Mouse (Mus musculus) heart, embryonic 15.5 days (tissue): ENCODE measurements at regions not wholly inside any gene's neighbourhood (a gene's known extent, or its start where the extent isn't known, plus 50 kb on each side); places are given as distances from the start of the nearest gene placed in this dataset.

Source experiments
- ATAC-seq: fragments of 200-750 bp; cut with Nextera tagmentation; replicated peaks from 2 replicates; pipeline ENCODE4 v1.8.0; 2017; ENCODE audit warnings: low read depth, moderate TSS enrichment; ENCODE audit not compliant: insufficient number of reproducible peaks, insufficient read depth, low FRiP score
- H3K27ac ChIP-seq: fragments of 300-500 bp; sonication (generic); 2 replicates; pipeline ENCODE4 v1.5.1; 2015; ENCODE audit warnings: mild to moderate bottlenecking, inconsistent platforms
- H3K27me3 ChIP-seq: fragments of 300-500 bp; sonication (generic); 2 replicates; pipeline ENCODE4 v1.6.1; 2015; ENCODE audit warnings: inconsistent platforms
- H3K36me3 ChIP-seq: fragments of 300-500 bp; sonication (generic); 2 replicates; pipeline ENCODE4 v1.6.1; 2015; ENCODE audit warnings: mild to moderate bottlenecking, inconsistent platforms
- H3K4me1 ChIP-seq: fragments of 300-500 bp; sonication (generic); replicated peaks from 2 replicates; pipeline ENCODE4 v1.6.1; 2015; ENCODE audit warnings: inconsistent platforms
- H3K4me2 ChIP-seq: fragments of 300-500 bp; sonication (generic); 2 replicates; pipeline ENCODE4 v1.6.1; 2015; ENCODE audit warnings: inconsistent platforms, mild to moderate bottlenecking, moderate library complexity
- H3K4me3 ChIP-seq: fragments of 300-500 bp; sonication (generic); 2 replicates; pipeline ENCODE4 v1.5.1; 2015; ENCODE audit warnings: mild to moderate bottlenecking, inconsistent platforms
- H3K9ac ChIP-seq: fragments of 300-500 bp; sonication (generic); 2 replicates; pipeline ENCODE4 v1.6.1; 2015; ENCODE audit warnings: mild to moderate bottlenecking, inconsistent platforms
- H3K9me3 ChIP-seq: fragments of 300-500 bp; sonication (generic); replicated peaks from 2 replicates; pipeline ENCODE4 v1.6.1; 2016; ENCODE audit warnings: inconsistent platforms
- WGBS: fragments of 180-500 bp; shearing (Covaris S2); methylation state at CpG from one replicate; pipeline ENCODE4 v1.1.7; 2015; ENCODE audit warnings: mixed read lengths; 5-methylcytosine and 5-hydroxymethylcytosine counted together

DNA sequence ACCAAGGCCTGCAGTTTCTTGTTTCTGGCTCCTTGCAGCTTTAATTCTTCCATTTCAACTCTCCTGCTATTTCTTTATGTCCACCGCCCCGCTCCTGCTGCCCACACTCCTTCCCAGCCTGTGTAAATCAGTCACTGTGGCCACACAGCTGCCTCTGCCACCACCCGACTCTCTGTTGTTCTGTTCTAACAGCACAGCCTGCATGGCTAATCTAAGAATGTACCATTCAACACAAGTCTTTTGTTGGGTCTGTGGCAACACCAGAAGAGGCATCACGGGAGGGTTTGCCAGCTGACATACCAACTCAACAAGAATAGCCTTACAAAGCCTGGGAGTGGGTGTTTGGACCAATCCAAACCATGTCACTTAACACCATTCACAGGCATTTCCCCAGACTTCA, 264.9 kb upstream of the Pum3 start:
- no peaks in the 10 kb centered on the region for H3K27me3 ChIP-seq
- no peak overlapping the region for H3K4me3 ChIP-seq
- no peak overlapping the region for H3K4me2 ChIP-seq
- no peak overlapping the region for H3K27ac ChIP-seq
- H3K4me1 ChIP-seq, result no peaks in the 10 kb centered on the region
- no peaks in the 10 kb centered on the region for H3K36me3 ChIP-seq
- no peak for ATAC-seq
- no peaks in the 10 kb centered on the region for H3K9me3 ChIP-seq
- H3K9ac ChIP-seq, result no peak overlapping the region
- 72% methylated on average over 4 of the region's 4 CpGs for WGBS

DNA sequence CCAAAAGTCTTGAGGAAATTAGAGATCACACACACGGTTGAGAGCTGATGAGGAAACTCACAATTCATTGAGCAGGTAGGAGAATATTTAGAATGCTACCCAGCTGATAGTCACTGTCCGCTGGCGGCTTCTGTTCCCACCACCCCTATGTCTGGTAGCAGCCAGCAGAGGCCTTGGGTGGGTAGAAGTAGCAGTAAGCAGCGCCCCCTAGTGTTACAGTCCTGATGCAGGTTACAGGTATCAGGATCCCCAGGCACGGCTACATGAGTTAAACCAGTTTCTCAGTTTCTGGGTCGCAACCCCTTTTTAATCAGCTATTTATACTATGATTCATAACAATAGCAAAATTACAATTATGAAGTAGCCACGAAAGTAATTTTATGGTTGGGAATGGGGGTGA, 264.1 kb upstream of the Pum3 start:
- no peak for ATAC-seq
- 75% methylated on average over 7 of the region's 7 CpGs for WGBS

DNA sequence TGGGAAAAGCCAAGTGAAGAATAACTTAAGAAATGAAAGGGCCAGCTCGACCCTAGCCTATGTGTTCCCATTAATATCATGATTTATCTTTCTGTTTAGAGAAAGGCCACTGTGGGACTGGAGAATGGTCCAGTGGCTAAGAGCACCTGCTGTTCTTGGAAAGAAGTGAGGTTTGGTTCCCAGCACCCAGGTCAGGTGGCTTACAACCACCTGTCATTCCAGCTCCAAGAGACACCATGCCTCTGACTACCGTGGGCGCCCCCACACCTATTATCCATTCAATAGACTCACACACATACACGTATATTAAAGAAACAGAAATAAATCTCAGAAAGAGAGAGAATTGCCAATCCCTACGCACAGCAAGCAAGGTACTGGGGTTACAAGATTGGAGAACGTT, 263.3 kb upstream of the Pum3 start:
- Histone ChIP-seq H3K9me3 (no peaks in the 10 kb centered on the region), H3K36me3 (no peaks in the 10 kb centered on the region), H3K9ac (no peak overlapping the region), H3K4me3 (no peak overlapping the region), H3K4me1 (no peaks in the 10 kb centered on the region), H3K27me3 (no peaks in the 10 kb centered on the region), H3K27ac (no peak overlapping the region), H3K4me2 (no peak overlapping the region)
- no peak for ATAC-seq
- 86% methylated on average over 6 of the region's 6 CpGs for WGBS

More for the DNA sequence above, 264.1 kb upstream of the Pum3 start:
- H3K27ac ChIP-seq, result no peak overlapping the region
- H3K9me3 ChIP-seq, result no peaks in the 10 kb centered on the region
- H3K4me3 ChIP-seq, result no peak overlapping the region
- H3K27me3 ChIP-seq, result no peaks in the 10 kb centered on the region
- H3K4me1 ChIP-seq, result no peaks in the 10 kb centered on the region
- H3K4me2 ChIP-seq, result no peak overlapping the region
- no peak overlapping the region for H3K9ac ChIP-seq
- no peaks in the 10 kb centered on the region for H3K36me3 ChIP-seq

DNA sequence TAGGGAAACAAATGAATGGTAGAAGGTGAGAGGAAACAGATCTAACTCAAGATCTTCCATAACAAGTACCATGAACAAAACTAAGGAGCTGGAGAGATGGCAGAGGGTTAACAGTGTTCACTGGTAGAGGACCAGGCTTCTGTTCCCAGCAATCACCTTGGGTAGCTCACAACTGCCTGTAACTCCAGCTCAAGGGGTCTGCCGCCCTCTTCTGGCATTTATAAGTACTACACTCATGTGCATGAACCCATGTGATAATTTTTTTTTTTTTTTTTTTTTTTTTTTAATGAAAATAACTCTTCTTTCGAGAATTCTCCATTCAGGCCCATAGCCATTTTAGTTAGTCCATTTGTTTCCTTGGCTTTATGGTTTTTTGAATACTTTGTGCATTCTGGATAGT, 253.8 kb upstream of the Pum3 start:
- 41% methylated on average over 2 of the region's 2 CpGs for WGBS
- no peak overlapping the region for H3K4me3 ChIP-seq
- H3K27me3 ChIP-seq, result no peaks in the 10 kb centered on the region
- H3K4me2 ChIP-seq, result no peak overlapping the region
- H3K9ac ChIP-seq, result no peak overlapping the region
- no peaks in the 10 kb centered on the region for H3K4me1 ChIP-seq
- ATAC-seq, result no peak
- H3K9me3 ChIP-seq, result no peaks in the 10 kb centered on the region; the same call in 1 of the 2 replicates
- H3K27ac ChIP-seq, result no peak overlapping the region
- no peaks in the 10 kb centered on the region for H3K36me3 ChIP-seq

DNA sequence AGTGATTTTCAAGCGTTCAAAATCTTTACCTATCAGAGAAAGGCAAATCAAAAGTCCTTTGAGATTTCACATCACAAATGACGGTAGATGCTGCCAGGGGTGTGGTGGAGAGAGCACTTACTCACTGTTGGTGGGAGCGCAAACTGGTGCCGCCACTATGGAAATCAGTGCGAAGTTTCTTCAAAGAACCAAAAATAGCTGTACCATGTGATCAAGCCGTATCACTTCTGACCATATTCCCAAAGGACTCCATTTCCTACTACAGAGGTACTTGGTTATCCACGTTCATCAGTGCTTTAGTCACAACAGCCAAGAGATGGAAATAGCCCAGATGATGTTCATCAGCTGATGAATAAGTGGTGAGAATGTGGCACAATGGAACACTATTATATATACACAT, 249.8 kb upstream of the Pum3 start:
- no peak for ATAC-seq
- WGBS, result 67% methylated on average over 7 of the region's 7 CpGs

DNA sequence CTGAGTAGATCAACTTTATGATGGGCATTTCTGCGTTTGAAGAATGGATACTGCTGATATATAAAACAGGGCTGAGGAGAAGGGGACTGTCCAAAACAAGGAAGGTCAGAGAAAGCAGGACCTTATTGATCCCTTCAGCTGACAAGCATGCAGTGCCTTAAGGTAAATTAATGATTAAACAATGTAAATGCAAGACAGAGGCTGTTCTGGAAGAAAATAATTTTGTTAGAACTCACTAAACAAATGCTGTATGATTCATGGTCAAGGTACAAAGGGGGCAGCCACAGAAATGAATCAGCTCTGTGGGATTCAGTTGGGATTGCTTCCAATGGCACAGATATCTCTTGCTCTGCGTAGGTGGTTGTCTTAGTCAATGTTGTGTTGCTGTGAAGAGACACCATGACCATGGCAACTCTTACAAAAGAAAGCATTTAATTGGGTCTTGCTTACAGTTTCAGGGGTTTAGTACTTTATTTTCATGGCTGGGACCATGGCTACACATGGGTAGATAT, 243.1 kb upstream of the Pum3 start:
- no peaks in the 10 kb centered on the region for H3K27me3 ChIP-seq
- no peak overlapping the region for H3K4me3 ChIP-seq
- no peaks in the 10 kb centered on the region for H3K36me3 ChIP-seq
- ATAC-seq, result no peak
- 70% methylated on average over 2 of the region's 2 CpGs for WGBS
- no peak overlapping the region for H3K9ac ChIP-seq
- no peak overlapping the region for H3K27ac ChIP-seq
- H3K4me2 ChIP-seq, result no peak overlapping the region
- no peaks in the 10 kb centered on the region for H3K4me1 ChIP-seq
- H3K9me3 ChIP-seq, result no peaks in the 10 kb centered on the region

More for the DNA sequence above, 249.8 kb upstream of the Pum3 start:
- Histone ChIP-seq H3K27ac (no peak overlapping the region), H3K4me3 (no peak overlapping the region), H3K4me1 (no peaks in the 10 kb centered on the region), H3K36me3 (no peaks in the 10 kb centered on the region), H3K9me3 (no peaks in the 10 kb centered on the region; the same call in 1 of the 2 replicates), H3K9ac (no peak overlapping the region), H3K27me3 (no peaks in the 10 kb centered on the region), H3K4me2 (no peak overlapping the region)

DNA sequence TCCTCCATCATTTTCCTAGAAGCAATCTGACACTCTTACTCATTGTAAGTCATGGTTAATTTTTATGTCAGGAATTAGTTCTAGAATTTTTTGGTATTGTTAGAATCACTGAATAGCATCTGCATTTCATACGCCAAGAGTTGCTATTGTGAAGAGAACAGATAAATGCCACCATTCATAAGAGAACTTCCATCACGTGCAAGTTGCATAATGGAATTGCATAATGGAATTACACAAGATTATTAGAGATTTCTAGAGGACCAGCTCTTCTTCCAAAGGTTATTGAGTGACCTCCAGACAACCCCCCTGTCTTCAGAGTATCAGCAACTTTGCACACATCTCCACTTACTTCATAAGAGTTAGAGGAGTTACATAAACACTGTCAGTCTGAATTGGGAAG, 233.7 kb upstream of the Pum3 start:
- no peaks in the 10 kb centered on the region for H3K4me1 ChIP-seq
- H3K9ac ChIP-seq, result no peak overlapping the region
- 78% methylated on average over 2 of the region's 2 CpGs for WGBS
- no peaks in the 10 kb centered on the region for H3K36me3 ChIP-seq
- no peak overlapping the region for H3K4me3 ChIP-seq
- H3K4me2 ChIP-seq, result no peak overlapping the region
- no peaks in the 10 kb centered on the region for H3K27me3 ChIP-seq
- H3K9me3 ChIP-seq, result no peaks in the 10 kb centered on the region
- no peak overlapping the region for H3K27ac ChIP-seq
- no peak for ATAC-seq

DNA sequence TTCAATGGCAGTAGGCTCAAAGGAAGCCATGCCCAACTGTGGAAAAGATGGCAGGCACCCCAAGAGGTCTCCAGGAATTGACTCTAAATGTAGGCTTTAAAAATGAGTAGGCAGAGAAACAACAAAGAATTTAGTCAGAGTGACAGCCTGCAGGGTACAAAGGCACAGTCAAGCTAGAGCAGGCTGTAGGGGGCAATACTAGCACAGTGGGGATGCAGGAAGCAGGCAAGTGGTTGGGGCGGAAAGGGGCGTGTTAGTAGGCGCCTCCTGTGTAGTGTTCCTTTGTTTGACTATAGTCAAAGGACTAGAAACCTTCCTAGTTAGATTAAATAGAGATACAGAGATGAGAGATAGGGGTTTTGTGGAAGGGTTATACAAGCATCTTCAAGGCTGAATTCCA, 211.4 kb upstream of the Pum3 start:
- ATAC-seq, result no peak
- H3K4me1 ChIP-seq, result no peaks in the 10 kb centered on the region
- no peaks in the 10 kb centered on the region for H3K9me3 ChIP-seq
- H3K36me3 ChIP-seq, result no peaks in the 10 kb centered on the region
- WGBS, result 50% methylated on average over 3 of the region's 3 CpGs
- no peak overlapping the region for H3K4me3 ChIP-seq
- H3K4me2 ChIP-seq, result no peak overlapping the region
- H3K9ac ChIP-seq, result no peak overlapping the region
- H3K27ac ChIP-seq, result no peak overlapping the region
- no peaks in the 10 kb centered on the region for H3K27me3 ChIP-seq

DNA sequence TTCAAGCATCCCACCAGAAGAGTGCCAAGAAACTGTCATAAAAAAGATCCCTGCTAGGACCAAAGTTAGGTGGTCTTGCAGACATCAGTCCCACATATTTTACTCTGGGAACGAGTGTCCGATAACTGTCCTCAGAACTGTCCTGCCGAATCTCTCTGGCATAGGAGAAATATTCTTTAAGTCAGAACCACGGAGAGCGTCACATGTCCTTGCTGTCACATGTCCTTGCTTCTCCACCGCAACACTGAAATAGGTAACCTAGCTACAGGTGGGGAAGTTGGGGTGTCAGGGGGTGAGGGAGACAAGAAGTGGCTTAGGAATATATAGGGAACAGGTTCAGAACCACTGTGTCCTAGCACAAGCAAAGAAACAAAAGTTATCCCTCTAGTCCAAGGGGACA, 203.5 kb upstream of the Pum3 start:
- WGBS, result 56% methylated on average over 6 of the region's 6 CpGs
- Histone ChIP-seq H3K4me1 (no peaks in the 10 kb centered on the region), H3K4me3 (no peak overlapping the region), H3K36me3 (no peaks in the 10 kb centered on the region), H3K9me3 (no peaks in the 10 kb centered on the region), H3K9ac (no peak overlapping the region), H3K4me2 (no peak overlapping the region), H3K27ac (no peak overlapping the region), H3K27me3 (no peaks in the 10 kb centered on the region)
- ATAC-seq, result no peak

DNA sequence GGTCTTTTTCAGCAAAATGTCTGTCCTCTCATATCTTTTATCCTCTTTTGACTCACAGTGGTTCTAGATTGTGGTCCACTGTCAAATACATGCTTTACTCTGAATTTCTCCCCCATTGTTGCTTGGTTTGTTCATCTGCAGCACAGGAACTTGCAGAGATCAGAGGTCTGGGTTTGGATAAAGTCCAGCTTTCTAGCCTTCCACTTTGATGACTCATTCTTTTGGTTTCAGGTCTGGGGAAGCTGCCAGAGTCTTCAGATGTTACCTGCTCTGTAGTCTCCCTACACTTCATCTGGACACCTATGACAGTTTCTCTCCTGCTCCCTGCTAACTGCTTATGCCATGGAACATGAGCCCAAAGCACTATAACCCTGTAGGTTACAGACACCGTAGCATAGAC, 198.0 kb upstream of the Pum3 start:
- WGBS, result 86% methylated on average over 1 of the region's 1 CpGs
- Histone ChIP-seq H3K4me2 (no peak overlapping the region), H3K27me3 (no peaks in the 10 kb centered on the region), H3K4me1 (no peaks in the 10 kb centered on the region), H3K36me3 (no peaks in the 10 kb centered on the region), H3K9ac (no peak overlapping the region), H3K9me3 (no peaks in the 10 kb centered on the region), H3K27ac (no peak overlapping the region), H3K4me3 (no peak overlapping the region)
- ATAC-seq, result no peak

DNA sequence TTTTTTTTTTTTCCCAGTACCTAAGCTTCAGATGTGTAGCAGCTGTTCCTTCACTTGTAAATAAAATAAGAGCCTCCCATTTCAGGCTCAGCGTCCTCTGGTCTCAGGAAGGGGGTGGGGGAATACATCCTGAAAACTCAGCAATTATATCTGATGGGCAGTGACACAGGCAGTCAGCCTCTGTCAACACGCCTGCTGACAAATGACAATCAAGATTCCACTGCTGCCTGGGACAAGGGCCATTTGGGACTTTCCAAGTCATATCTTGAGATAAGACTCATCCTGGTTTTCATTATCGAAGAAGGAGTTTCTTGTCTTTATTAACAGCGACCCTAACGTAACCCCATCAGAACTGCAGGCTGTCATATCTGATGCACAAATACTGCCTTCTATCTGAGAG, 187.9 kb upstream of the Pum3 start:
- no peaks in the 10 kb centered on the region for H3K36me3 ChIP-seq
- WGBS, result 18% methylated on average over 5 of the region's 5 CpGs
- no peaks in the 10 kb centered on the region; the same call in 1 of the 2 replicates for H3K4me1 ChIP-seq
- ATAC-seq, result no peak
- H3K9ac ChIP-seq, result no peak overlapping the region
- no peaks in the 10 kb centered on the region for H3K27me3 ChIP-seq
- no peaks in the 10 kb centered on the region for H3K9me3 ChIP-seq
- no peak overlapping the region for H3K27ac ChIP-seq
- no peak overlapping the region for H3K4me3 ChIP-seq
- H3K4me2 ChIP-seq, result no peak overlapping the region

DNA sequence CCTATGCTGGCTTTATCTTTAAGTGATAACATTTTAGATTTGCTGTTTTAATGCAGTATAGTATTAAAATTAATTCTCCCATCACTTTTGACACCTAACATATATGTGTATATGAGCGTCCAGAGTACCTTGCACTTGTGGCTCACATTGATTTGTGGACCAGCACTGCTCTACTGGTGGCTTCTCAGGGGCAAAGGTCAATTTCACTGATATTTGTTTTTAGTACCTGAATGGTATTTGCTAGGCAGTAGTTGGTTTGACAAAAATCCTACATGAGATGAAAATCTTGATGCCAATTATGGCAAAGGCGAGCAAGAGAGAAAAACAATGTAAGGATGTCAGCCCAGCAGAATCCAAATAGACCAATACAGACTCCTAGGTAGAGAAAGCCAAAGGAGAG, 177.3 kb upstream of the Pum3 start:
- no peaks in the 10 kb centered on the region for H3K27me3 ChIP-seq
- no peak overlapping the region for H3K4me2 ChIP-seq
- no peak for ATAC-seq
- H3K9ac ChIP-seq, result no peak overlapping the region
- no peaks in the 10 kb centered on the region for H3K9me3 ChIP-seq
- no peak overlapping the region for H3K27ac ChIP-seq
- H3K36me3 ChIP-seq, result no peaks in the 10 kb centered on the region
- H3K4me1 ChIP-seq, result peaks cover 3% of the 10 kb centered on the region; the same call in 1 of the 2 replicates
- H3K4me3 ChIP-seq, result no peak overlapping the region
- 77% methylated on average over 2 of the region's 2 CpGs for WGBS
